Mouse (Mus musculus) layer of hippocampus, adult 9-11 months (tissue): Measurements from ENCODE around the gene Pcbp2.

Experiments used
- DNase-seq: peaks from one replicate; pipeline ENCODE4 v3.0.0; 2022

The Pcbp2 gene

DNA sequence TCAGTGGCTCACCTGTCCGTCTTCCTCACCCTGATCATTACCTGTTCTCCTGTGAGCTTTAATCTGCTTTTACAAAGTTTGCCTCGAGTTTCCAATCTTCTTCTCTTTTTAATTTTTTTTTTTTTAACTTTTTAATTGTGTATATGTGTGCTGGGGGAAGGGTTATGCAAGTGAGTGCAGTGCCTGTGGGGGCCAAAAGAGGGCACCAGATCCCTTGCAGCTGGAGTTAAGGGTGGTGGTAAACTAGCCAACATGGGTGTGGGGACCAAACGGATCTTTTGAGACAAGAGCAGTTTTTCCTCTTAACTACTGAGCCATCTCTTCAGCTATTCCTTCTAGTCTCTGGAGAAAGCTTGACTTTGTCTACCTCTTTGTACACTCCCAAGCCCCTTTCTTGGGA is 57.6 kb downstream of the Pcbp2 start:
- no peak for DNase-seq

DNA sequence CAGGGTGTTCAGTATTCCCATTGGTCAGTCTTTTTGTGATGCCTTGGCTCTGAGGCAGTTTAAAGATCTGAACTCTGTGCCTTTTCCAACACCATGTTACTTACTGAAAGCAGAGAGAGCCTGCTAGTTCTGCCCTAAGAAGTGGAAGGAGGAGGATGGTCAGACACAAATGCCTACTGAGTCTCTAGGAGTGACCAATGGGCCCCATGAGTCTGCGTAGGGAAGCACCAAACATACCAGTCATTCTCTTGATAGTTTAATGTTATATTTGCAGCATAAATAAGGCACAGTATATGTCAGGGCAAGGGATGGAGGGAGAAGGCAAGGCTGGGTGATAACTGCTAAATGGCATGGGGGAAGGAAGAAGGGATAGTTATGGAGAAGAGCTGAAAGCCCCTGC is 58.1 kb downstream of the Pcbp2 start:
- no peak for DNase-seq

DNA sequence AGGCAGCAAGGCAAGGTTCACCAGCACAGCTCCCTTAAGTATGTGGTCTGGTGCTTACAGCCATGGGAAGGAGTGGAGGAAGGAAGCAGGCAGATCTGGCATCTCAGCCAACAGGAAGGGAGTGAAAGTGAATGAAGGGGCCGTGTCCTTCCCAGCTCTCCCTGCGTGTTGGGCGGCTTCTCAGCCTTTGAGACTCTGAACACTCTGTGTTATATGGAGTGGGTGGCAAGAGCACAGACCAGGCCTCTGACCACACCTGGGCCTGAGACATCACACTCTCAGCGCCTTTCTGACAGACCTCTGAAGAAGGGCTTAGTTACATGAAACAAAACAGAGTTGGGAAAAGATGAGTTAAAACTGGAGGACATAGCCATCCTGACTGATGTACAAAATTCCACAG is 60.2 kb downstream of the Pcbp2 start:
- no peak for DNase-seq

DNA sequence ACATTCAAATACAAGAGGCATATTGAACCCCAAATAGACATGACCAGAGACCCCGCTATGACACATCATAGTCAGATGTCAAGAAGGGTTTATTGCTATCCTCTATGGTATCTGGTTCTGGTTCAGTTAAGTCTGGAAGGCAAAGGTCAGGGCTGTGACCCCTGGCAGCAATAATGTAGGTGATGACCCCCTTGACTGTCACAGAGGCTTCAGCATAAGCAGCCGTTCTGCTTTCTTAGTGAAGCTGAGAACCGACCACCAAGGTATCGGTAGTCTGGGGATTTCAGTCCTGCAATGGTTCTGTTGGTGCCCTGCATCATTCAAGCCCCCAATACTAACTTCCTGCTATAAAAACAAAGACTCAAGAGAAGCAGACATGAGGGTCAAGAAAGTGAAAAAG is 61.2 kb downstream of the Pcbp2 start:
- no peak for DNase-seq

DNA sequence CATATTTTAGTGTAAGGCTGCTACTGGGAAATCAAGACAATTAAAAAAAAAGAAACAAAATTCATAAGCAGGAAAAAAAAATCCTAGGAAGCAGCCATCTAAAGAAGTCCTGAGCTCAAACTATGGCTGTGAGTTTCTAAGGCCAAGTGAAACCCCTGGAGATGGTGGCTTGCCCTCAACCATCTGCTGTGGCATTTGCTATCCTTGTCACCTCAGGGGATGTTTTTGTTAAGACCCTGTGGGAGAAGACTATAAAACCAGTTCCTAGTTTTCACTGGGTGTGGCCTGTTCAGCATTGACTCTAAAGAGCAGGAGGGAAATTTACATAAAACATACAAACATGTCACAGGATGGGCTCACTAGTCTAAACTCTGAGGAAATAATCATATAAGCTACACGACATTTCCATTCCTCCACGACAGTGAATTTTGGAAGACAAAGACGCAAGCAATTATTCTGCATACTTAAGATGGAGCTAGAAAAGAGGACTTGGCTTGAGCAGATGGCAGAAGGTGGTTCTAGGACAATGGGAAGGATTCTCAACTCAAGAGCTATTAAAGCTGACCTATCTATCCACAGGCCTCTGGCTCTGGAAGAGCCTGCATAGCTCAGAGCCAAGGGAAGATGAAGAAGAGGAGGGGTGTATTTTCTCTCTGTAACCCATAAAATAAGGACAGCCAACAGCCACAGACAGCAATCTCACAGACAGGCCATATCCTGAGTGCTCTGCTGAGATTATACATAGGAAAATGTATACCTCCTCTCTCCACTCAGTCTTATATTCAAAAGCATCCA is 62.0 kb downstream of the Pcbp2 start:
- DNase-seq = no peak

DNA sequence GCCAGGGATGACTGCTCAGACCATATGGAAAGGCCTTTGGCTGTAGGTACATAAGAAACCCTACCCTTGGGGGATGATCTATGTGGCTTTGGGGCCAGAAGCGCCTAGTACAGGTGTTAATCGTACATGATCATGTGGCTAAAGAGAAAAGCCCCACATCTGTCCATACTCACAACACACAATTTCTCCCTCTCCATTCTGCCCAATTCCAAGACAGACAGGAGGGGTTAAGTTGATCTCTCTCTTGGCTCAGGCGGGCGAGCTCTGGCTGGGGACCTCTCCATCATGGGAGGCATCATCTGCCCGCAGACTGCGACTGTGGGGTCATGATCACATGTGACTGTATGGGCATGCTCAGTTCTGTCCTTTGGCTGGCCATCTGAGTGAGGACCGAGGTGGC is 63.6 kb downstream of the Pcbp2 start:
- no peak for DNase-seq

DNA sequence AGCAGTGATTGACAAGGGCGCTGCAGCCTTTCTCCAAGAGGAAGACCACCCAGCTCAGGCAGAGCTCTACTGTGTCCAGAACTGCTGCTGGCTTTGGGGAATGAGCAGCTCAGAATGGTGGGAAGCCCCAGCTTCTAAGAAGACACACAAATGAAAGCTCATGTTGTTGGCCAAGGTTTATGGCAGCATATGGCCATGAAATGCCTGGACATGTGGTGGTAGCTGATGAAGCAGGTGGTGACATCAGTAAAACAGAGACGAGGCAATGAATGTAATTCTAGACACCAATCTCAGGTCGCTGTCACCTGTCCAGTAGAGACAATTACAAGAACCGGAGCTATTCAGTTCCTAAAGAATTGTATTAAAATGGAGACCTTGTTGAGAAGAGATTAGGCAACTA is 74.5 kb downstream of the Pcbp2 start:
- no peak for DNase-seq

DNA sequence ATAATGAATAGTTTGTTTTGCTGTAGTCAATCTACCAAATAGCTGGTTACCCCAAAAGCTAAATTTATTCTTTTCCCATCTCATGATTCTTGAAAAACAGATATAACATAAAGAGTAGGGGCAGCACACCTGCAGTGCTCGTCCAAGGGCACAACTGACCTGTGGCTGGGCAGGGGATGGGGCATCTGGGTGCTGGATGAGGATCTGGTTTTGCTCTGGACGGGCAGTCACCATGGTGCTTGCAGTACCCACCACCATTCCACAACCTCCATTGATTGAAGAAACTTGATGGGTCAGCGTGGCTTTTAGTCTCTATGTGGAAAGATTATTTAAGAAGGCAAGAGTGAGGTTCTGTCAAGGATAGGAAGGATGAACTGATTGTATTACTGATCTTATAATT is 75.9 kb downstream of the Pcbp2 start:
- no peak for DNase-seq

DNA sequence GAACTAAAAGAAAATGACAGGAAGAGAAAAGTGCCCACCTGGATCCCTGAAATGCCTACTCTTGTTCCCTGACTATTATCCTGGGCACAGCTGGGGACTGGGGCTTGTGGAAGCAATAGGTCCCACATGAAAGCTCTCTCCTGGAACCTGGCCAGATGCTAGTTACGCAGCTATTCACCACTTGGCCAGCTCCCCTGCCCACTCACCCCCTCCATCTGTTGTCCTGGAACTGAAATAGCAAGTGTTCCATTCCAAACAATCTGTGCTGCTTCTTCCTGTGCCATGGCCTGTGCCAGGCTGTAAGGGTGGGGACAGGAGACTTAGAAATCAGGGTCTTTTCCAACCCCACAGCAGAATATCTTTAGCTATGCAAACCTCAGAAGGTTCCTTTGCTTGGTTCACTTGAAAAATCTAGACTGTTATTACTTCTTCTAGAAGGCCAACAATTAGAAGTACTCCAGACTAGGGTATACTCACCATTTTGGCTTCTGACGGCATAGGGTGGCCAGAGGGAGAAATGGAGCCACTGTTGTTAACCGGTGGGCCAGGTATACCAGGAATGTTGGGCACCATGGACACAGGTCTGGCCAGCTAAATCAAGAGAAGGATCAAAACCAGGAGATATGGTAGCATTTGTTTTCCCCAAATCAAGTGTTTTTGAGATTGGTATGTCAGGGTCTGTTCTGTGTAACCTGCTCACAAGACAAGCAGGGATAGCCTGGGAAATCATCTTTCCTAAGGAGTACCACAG is 76.5 kb downstream of the Pcbp2 start:
- peak; percentile 95 for DNase-seq

DNA sequence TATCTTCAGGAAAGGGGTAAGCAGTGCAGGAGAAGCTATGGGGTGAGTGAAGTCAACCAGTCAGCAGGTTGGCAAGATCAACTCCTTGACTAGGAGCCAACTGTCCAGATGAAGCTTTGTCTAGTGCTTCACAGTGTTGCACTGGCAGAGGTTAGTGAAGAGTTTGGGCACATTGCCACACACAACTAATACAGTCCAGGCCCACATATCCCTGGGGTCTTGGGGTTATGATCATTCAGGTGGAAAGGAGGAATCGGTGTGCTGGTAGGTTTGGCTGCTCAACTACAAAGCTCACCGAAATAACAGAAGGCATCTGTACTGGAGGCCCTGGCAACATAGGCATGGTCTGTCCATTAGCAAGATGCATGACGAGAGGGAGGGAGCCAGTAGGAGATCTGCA is 77.1 kb downstream of the Pcbp2 start:
- DNase-seq = no peak
